Mouse (Mus musculus) adrenal gland, postnatal 36 days (tissue): ENCODE measurements around the gene Ephx3. TPM values are rescaled to one million over a fixed set of nuclear protein-coding genes. Genes with fewer than 3 reads are reported as not detected.
A peak's percentile ranks its signal among the peaks of the same experiment; 100 is the strongest.

ENCODE experiments used
- DNase-seq, 2 experiments: peaks; one replicate each; pipeline ENCODE4 v3.0.0; 2021; ENCODE audit warnings: mixed read lengths in 1 of 2
- total RNA-seq, 2 experiments: library from RNA; stranded (reverse); gene quantifications; 2 replicates each; pipeline ENCODE4 v1.2.3; 2021

Ephx3 gene
- total RNA-seq, 2 experiments from 2014 or later = 0.33 TPM; not detected in 1

DNA sequence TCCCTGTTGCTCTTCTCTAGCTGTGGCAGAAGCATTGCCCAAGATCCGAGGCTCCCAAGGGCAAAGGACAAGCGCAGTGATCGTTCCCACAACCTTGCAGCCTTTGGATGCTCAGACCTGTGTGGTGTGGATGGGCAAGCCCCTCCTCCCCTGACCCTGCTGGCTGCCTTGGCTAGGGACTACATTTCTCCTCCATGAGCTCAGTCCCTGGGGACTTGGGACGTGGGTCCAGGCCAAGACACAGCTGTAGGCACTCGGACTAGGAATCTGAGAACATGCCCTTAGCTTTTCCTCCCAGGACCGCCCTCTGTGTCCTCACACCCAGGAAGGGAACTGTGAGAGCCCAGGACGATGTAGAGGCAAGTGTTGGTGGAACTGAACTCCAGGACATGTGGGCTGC lies 16.2 kb downstream of the Ephx3 start:
- peak; percentile 28 to 49 for DNase-seq

DNA sequence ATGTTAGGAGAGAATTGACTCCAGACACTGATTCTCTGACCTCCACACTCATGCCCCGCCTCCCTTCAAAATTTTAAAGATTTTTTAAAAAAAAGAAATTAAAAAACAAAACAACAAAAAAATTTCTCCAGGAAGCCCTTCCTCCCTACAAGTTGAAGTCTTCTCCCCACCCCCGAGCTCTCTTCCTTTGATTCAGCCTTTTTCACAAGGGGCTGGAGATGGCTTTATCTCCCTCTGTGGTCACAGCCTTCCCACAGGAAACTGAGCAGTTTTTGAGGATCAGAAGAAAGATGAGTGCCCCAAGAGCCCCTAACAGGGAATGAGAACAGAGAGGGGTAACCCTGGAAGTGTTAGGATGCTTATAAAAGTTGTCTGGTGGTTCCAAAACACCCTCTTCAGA lies 16.9 kb downstream of the Ephx3 start:
- no peak for DNase-seq

DNA sequence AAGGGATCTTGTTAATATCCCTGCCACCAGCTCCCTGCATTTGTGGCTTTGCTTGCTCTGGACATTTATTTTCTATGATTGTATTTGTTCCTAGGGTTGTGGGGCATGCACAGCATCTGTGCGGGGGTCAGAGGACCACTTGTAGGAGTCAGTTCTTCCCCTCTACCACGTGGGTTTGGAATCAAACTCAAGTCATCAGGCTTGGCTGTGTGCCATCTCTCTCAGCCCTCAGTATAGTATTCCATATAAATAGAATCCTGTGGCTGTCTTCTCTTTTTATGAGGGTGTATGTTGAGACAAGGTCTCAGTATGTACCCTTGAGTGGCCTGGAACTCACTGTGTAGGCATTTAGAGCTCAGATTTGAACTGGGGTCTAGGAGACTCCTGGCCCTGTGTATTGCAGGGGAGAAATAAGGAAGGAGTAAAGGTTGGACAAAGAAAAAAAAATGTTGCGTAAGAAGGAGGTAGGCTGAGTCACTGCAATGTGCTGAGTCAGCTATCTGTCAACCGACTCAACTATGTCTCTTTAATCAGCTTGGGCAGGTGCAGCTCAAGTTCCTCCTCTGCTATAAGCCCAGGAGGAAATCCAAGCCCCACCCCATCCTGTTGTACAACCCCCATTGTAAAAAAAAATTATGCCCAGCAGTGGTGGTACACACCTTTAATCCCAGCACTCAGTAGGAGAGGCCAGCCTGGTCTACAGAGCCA lies 19.7 kb downstream of the Ephx3 start:
- DNase-seq = no peak

DNA sequence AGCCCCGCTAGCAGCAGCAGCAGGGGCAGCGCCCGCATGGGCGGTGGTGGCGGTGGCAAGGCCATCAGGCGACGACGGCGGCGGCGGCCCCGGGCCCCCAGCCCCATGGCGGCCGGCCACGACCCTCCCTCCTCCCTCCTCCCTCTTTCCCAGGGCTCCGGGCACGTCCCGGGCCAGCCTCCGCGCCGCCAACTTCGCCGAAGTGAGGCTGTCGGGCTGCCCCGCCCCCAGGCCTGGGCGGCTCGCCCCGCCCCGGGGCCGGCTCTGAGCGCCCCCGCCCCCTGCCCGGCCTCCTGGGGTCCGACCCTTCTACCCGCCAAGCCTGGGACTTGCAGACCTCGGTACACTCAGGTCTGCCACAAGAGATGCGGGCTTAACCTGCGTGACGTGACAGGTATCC lies 22.7 kb downstream of the Ephx3 start, which contains the start of gene Notch3:
TSS of gene Notch3 (minus strand) at position 166 of the 400 bp plus-strand sequence.
- peak; percentile 45 to 73 for DNase-seq

DNA sequence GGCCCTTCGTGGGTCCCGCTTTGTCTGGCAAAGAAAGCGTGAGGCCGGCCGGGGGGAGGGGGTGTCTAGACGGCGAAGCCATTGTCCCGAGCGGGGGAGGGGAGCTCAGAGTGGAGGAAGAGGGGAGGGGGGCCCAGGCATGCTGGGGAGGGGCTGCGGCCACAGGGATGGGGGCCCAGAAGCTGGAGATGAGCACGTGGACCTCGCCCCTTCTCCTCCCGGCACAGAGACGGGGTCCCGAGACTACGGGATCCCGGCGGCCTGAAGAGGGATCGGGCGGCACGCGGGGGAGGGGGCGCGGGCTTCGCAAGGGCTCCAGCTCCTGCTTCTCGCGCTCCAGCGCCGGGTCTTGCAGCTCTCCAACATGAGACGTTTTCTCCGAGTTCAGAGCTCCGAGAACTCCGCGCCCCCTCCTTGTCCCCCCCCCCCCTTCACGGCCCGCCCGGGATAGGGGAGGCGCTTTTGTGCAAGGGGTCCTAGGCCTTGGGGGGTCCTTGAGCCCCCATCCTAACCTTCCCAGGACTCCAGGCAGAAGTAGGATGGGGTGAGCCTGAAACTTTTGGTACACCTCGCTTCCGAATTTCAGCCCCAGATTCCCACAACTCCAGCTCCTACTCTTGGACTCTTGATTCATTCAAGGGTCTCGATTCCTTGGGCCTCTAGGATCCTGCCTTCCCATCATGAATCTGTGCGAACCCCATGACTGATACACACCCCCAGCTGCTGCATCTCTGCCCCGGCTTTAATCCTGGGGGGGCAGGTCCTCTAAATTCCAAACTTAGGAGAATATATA lies 23.4 kb downstream of the Ephx3 start:
- peak; percentile 30 to 47 for DNase-seq

DNA sequence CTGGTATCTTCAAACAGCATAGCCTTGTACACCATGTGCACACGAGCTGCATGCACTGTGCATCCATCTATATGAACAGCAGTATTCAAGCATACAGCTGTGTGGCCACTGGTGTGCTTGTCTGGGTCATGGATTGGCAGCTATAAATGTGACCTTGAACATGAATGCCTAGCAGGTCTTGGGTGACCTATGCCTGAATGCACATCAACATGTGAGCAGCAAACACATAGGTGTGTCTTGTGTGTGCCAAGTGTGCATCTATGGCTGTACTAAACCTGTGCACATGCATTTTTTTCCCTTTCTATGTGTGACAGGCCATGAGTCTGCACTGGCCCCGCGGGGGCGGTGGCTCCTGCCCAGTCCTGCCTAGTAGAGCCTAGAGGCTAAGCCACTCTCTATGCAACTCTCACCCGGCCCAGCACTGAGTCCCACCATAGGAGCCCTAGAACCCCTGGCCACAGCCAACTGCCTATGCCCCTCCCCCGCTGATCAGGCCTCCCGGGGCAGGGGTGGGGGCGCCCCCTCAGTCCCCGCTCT lies 24.0 kb downstream of the Ephx3 start:
- no peak for DNase-seq

DNA sequence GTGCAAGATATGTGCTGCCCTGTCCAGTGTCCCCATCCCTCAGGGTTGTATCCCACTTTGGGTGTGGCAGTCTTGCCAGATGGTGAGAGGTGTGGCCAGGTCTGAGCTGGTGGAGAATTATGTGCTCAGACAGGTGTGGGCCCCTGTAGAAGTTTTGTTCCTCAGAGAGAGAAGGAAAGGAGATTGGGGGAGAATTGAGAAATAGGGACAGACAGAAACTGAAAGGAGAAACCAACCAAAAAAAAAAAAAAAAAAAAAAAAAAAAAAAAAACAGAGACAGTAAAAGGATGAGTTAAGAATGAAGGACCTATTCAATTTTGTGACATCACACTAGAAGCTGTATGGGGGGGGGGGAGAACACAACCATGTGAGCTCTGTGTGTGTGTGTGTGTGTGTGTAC lies 24.6 kb downstream of the Ephx3 start:
- no peak for DNase-seq

DNA sequence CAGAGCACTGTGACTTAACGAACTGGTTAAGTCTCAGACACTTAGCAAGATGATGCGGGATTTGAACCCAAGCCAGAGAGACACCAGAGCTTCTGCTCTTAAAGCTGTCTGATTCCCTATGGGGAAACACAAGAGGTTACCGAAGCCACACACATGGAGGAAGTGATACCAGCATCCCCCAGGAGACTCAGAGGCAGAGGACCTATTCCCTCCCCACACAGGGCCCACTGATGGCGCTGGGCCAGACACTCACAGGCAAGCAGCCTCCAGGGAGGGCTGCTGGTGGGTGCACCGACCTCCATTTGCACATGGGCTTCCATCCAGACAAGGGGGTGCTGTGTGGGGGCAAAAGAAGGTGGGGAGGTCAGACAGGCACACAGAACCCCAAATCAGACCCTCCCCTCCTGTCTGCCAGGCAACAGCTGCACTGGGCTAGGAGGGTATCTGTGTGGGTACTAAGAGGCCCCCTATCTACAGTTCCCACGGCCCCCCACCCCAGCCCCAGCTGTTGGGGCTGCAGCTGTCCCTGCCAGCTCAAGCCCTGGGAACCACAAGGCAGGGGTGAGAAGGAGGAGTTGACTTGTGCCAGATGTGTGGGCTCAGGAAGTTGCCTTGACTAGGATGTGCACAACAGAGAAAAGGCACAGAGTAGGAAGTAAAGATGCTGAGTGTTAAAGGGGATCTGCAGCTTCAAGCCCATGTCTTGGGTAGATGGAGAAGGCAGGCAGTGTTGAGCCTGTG lies 25.3 kb downstream of the Ephx3 start:
- no peak for DNase-seq

DNA sequence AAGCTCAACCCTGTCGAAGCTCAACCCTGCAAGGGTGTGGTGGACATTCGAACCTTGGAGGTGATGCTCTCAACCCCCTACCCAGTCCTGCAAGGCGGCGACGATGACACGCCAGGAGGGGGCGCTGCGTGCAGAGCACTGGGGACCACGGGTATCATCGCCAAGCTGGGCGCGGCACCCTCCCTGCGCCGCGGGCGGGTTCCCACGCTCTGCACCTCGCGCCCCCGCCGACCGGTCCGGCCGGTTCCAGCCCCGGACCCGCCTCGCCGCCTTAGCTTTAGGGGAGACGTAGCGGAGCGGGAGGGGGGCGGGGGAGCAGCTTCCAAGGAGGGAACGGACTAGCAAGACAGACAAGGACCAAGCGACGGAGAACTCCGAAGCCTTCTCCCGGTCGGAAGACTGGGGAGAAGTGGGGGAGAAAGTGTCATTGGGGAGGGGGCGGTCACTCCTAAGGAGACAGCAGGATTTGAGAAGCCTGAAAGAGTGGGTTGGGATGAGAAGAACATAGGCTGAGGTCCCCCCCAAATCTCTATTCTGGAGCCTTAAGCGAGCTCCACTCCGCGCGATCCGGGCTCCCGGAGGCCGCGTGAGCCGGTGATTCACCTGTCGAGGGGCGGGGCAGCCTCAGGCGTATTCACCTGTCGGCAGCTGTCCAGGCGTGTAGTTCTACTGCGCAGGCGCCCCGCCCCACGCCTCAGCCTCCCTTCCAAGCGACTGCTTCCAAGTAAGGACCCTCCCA lies 27.1 kb downstream of the Ephx3 start:
- peak; percentile 63 to 77 for DNase-seq

DNA sequence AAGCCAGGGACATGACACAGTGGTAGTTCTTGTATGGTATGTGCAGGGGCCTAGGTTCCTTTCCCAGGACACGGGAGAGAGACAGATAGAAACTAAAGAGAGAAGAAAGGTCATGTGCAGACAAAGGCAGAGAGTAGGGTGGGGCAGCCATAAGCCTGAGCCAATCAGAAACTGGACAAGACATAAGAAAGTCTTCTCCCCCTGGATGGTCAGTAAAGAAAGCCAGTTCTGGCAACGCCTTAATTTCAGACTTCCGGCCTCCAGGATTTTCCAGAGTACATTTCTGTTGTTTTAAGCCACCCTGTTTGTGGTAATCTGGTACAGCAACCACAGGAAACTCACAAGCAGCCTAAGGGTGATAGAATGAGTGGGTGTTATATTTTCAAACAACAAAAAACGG lies 28.5 kb downstream of the Ephx3 start:
- no peak for DNase-seq

DNA sequence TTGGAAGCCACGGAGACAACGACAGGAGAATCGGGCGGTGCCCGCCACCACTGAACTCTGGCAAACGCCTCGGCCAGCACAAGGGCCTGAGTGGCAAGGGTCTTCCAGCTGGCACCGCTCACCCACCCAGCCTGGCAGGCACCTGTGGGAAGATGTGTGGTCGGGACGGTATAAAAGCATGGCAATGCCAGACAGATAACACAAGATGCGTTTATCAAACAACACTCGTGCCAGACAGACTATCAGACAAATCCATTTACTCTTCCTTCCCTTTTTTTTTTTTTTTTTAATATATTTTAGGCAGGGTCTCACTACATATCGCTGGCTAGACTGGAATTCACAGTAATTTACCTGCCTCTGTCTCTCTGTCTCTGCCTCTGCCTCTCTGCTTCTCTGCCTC lies 30.5 kb downstream of the Ephx3 start:
- no peak for DNase-seq

DNA sequence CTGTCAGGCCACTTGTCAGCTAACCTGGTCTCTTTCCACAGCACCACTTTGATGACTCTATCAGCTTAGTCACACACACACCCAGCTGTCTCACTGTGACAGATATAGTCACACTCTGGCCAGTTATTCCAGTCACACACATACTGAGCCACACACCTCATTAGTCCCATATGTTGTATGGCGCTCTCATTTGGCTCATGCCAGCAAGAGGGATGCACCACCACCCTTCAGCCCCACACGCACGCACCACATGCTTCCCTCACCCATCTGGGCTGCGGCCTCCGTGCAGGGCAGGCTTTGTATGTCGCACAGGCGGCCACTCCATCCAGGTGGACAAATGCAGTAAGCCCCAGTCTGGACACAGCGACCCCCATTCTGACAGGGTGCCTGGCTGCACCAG lies 42.6 kb downstream of the Ephx3 start:
- DNase-seq = no peak

DNA sequence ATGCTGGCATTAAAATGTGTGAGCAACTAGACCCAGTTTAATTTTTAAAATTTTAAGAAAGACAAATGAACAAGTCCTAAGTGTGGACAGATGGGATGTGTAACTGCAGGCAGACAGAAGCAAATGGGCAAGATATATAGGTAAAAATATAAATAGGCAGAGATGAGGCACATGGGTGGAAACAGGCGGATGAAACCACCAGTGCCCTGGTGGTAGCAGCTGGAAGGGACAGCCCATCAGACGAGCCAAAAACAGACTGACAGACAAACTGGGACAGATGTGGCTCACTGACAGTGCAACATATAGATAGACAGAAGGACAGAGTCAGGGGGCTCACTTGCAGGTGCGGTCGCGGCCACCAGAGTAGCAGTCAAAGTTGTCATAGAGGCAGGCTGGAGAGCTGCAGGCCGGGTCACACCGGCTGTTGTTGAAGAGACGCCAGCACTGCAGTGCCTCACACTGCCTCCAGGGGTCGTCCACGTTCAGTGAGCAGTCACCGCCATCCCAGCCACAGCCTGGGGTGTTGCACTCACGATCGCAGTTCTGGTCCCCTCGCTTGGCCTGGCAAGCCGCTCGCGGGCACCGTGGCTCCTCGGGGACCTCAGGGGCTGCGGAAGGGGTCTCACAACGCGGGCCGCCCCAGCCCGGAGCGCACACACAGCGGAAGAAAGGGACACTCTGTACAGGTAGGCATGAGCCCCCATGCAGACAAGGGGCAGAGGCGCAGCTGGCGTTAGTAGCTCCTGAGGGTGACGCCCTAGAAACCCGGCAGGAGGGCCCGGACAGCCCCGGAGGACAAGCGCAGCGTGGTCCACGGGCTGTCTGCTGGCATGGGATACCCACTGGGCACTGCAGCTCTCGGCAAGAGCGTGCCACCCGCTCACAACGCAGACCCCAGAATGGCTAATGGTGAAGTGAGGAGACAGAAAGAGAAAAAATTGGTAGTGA lies 46.2 kb downstream of the Ephx3 start:
- DNase-seq = peak; percentile 88 to 90

DNA sequence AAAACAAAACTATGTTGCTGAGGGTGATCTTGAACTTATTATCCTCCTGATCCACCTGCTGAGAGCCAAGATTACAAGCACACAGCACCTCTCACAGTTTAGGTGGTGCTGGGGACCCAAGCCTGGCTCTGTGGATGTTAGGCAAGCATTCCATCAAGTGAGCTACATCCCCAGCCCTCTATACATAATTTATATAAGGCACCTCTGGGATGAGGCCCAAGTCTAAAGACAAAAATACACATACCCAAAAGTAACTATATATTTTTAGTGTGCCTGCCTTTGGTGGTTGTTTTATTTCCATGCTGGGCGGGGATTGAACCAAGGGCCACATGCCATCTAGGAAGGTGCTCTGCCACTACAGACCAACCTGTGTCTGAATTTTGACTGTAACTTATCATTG lies 47.1 kb downstream of the Ephx3 start:
- no peak for DNase-seq

Other genes starting within 250 kb of the Ephx3 start
- gene Rrp1b, start 153.4 kb downstream of the Ephx3 start, total RNA-seq = 10 to 100 TPM; 21.7 to 30.4 TPM
- 1 to 10 TPM in 1 of 2 experiments, under 1 TPM in 1; 0.46 to 1.3 TPM for gene Hsf2bp, start 153.2 kb downstream of the Ephx3 start, total RNA-seq
- gene Notch3, start 22.7 kb downstream of the Ephx3 start, total RNA-seq = 10 to 100 TPM in 1 of 2 experiments, 1 to 10 TPM in 1; 8.1 to 13.0 TPM
- 100 to 1,000 TPM in 1 of 2 experiments, 10 to 100 TPM in 1; 90.3 to 112 TPM for gene Brd4, start 95.2 kb upstream of the Ephx3 start, total RNA-seq
- gene Akap8, start 131.7 kb upstream of the Ephx3 start, total RNA-seq = 10 to 100 TPM; 55.1 to 77.5 TPM
- gene Akap8l, start 161.1 kb upstream of the Ephx3 start, total RNA-seq = 100 to 1,000 TPM in 1 of 2 experiments, 10 to 100 TPM in 1; 81.2 to 102 TPM
- gene Wiz, start 199.9 kb upstream of the Ephx3 start, total RNA-seq = 10 to 100 TPM; 48.5 to 49.9 TPM
- 1 to 10 TPM; 1.2 to 1.8 TPM for gene Rasal3, start 214.0 kb upstream of the Ephx3 start, total RNA-seq
- gene Pglyrp2, start 234.6 kb upstream of the Ephx3 start, total RNA-seq = under 1 TPM in 1 of 2 experiments, not detected in 1; 0.16 TPM